Mouse (Mus musculus) urinary bladder, adult 2 months (tissue): Measurements from ENCODE around the gene Slc6a15. TPM values are rescaled to one million over a fixed set of nuclear protein-coding genes. Genes with fewer than 3 reads are reported as not detected.

Experiments used
- DNase-seq: peaks from one replicate; pipeline ENCODE4 v3.0.0; 2022; ENCODE audit warnings: low spot score
- polyA plus RNA-seq: library from polyadenylated mRNA; depleted of rRNA; stranded (reverse); fragments of >200 nt; gene quantifications from 2 replicates; pipeline ENCODE4 v1.2.3, GENCODE M21; 2012; rRNA removed

The Slc6a15 gene
- polyA plus RNA-seq = 1.4 and 1.5 TPM in 2 replicates

DNA sequence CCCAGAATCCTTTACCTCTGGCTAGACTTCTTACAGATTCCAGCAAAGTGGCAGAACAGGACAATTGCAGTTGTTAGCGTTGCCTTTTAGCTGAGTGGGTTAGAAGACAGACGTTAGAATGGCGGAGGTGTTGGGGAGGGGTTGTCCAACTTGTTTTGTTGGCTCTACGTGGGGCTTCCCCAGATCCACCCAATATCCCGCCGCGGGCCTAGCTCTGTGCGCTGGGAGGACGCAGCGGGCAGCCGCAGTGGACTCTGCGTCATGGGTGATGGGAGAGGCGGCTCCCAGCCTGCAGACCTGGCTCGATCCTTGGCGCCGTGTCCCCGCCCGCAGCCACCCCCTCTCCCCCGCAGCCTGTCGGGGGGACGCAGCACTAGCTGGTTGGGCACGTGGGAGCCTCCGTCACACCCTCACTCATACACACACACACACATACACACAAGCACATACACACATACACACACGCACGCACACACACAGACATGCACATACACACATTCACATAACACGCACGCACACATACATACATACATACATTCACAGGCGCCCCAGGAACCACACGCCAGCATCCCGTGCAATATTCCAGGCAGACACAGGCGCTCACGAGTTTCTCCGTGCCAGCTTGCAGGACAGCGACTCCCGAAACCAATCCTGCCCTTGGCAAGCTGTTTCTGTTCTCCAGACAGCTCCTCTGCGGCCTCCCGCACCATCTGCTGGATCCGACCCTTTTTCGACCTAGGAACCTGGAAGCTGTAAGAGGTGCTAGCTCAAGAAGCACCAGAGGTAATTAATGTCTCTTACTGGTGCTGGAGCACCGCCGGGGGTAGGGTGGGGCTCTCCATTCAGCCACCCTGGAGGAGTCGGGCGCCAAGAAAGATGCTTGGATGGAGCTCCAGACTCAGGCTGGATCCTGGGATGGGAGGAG, at the start of gene Slc6a15:
Gene Slc6a15 (plus strand): TSS at position 413 of the 925 bp plus-strand sequence.
- DNase-seq = no peak

DNA sequence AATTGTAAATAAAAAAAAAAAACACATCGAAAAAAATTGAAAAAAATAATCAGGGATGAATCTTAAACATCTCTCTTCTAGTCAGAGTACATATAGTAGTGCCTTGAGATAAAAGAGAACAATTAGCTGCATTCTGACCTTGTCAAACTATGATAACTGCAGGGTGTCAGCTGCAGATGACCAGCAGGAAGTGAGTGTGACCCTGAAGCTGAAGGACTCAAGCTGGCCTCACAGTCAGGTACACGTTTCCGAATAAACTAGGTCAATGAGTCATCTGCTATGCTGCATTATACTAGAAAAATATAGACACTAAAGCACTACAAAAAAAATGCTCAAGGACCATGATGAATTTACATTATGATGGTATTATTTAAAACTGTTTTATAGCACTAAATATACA, 45.6 kb upstream of the Slc6a15 start:
- no peak for DNase-seq

DNA sequence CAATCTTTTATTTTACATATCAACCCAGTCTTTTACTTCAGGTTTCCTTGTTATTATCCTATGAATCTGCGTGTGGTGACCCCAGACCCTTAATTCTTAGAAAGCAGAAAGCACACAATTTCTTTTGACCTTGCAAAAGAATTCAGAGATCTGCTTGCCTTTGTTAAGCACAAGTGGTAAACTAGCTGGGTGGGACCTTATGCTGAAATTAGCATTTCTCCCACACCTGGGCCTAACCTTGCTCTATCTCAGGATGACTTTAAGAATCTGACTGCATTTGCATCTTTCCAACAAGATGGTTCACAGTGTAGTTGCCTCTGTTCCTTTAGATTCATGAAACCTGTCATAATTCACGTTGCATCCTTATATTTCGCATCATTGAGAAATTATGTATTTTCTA, 44.2 kb upstream of the Slc6a15 start:
- DNase-seq = no peak

DNA sequence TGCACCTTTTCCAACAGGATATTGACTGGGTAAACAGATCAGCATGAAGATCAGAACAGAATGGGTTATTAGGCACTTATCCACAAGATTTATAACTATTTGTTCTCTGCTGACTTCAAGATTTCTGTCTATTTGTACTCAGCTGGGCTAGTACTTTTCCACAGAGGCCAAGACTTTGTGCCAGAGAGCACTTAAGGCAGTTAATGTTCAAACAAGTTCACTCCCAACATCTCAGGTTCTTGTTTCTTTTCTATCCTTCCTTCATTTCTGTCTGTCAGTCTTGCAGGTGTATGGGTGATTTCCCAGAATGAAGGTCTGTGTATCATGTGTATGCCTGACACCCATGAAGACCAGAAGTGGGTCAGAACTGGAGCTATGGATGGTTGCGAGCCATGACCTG, 33.3 kb upstream of the Slc6a15 start:
- DNase-seq = no peak

DNA sequence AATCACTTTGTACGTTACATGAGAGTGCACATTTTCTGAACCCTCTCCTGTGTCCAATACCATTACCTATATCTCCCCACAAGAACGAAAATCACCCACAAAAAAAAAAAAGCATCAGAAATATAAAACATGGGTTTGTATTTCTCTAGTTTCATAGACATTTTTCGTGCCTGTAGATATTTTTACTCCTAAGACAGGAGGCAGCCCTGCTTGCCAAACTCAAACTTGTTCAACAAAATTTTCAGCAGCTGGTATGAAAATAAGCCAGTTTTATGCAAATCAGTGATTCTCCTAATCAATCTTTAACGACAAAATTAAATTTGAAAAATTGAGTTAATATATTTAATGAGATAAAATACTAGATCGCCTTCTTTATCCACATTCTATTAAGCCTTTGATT, 27.7 kb upstream of the Slc6a15 start:
- no peak for DNase-seq

DNA sequence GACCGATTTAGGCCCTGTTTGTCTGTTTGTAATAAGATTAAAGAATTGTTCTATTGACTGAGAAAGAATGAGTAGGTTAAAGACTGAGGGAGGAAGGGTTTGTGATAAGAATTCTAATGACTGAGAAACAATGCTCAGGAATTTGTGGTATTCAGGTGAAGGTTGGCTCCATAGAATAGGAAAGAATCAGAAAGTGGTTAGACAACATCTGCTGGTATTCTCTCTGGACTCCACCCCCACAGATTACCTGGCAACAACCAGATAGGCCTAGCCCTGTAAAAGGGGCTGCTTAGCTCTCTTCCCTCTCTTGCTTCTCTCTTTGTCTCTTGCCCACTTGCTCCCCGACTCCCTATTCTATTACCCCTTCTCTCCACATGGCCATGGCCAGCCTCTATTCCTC, 20.8 kb upstream of the Slc6a15 start:
- no peak for DNase-seq

DNA sequence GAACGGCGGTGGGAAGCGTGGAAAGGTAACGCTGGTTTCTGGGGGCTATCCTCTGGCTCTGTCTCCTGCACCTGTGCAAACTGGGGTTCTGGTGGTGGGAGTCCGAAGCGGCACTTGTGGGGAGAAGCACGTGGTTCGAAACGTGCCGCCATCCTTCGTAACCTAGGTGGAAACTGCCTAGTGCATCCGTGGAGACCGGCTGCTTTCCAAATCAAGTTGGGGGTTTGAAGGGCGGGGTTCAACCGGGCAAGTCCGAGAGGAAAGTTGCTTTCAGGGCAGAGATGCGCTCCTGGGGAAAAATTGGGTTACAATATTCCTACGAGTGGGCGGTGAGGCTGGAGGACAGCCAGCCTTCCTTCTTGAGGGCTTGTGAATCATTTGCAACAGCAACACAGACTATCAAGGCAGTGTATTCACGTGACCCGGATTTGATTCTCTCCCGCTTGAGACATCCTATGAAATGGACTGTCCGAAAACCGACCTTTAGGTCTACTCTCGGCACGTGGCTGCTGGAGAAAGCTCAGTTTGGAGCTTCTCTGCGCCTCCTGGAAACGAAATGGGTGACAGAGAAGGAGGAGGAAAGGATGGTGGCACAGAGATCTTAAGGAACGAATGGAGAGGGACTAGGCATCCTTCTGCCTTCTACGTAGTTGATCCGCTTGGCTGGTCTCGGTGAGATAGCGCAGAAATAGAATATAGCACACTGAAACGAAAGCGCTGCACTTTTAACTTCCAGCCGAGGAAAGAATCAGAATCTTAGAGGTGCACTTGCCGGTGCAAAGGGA, 905 bp downstream of the Slc6a15 start:
- no peak for DNase-seq

DNA sequence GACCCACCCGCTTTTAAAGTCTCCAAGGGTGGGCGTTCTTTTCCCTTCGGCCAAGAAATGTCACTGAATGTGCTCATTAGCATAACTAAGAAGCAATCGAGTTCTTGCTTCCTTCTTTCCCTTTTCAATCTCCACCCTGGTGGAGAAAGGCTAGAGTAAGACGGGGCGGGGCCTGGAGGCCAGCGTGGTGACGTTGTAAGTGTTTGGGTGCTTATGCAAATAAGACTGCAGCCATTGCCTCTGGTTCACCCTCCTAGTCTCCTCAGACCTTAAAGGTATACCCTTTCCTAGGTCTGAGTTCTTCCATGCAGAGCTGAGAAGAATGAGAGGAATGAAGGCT, 1.5 kb downstream of the Slc6a15 start:
- no peak for DNase-seq

DNA sequence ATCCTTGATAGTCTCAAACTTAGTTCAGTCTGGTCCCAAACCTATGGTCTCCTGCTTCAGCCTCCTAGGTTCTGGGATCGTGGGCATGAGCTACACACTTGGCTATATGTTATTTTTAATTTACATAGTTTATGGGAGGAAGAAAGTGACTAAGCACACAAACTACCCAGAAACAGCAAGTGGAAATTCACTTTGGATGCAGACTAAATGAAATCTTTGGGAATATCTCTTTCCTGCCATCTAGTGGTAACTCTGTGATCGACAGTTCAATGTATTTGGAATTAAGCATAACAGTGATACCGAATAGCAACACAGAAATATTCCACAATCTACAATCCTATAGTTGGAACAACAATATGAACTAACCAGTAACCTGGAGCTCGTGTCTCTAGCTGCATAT, 34.6 kb downstream of the Slc6a15 start:
- DNase-seq = no peak

DNA sequence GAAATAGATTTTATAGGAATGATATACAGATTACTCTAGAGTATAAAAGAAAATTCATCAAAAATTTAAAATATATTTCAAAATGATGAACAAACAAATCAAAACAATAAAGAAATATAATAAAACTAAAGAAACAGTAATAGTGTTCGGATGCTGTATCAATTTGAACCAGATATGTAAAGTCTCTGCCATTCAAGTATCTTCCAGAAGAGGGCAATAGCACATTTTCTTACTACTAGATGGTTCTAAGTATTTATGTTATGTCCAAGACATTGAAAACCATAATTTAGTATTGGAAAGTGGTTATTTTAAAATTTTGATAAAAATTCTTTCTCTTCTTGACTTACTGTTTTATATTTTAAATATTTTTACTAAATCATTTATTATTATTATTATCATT, 60.1 kb downstream of the Slc6a15 start:
- no peak for DNase-seq

DNA sequence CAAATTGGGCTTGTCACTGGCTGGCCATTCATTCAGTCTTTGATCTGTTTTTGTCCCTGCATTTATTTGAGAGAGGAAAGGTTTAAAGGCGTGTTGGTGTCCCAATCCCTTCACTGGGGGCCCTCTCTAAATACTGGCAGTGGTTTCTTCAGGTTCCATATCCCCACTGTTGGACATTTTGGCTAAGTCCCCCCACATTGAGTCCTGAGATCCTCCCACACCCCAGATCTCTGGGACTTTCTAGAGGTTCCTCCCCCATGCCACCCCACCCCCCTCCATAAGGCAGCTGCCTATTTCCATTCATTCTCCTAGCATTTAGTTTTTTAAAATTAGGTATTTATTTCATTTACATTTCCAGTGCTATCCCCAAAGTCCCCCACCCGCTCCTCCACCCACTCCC, 75.0 kb downstream of the Slc6a15 start:
- DNase-seq = no peak

DNA sequence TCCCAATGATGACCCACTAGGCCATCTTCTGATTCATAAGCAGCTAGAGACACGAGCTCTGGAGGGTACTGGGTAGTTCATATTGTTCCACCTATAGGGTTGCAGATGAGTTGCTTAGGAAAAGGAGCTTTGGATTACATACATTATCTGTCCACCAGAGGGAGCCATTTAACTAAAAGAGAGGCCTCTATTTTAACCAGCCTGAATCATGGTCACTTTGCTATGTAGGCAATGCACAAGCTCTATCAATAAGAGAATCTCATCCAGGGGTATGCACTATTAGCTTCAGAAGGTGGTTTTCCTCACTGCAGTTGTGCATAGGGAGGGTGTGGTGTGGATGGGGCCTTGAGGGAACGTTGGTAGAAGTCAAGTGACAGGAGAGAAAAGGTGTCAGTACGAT, 75.5 kb downstream of the Slc6a15 start:
- no peak for DNase-seq

DNA sequence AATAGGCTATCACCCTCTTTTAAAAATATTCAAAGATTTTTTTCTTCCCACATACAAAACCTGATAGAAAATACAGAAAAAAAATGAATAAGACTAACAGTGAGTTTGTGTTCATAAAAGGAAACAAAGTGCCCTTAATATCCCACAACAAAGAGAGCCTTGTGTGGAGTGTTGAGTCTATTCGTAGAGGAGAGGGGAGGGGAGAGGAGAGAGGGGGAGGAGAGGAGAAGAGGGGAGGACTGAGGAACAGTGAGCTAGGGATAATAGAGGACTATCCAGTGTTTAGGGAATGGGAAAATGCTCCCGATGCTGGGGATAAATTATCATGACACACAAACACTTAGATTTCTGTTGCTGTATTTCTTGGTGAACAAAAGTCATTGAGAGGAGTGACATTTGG, 80.8 kb downstream of the Slc6a15 start:
- no peak for DNase-seq

DNA sequence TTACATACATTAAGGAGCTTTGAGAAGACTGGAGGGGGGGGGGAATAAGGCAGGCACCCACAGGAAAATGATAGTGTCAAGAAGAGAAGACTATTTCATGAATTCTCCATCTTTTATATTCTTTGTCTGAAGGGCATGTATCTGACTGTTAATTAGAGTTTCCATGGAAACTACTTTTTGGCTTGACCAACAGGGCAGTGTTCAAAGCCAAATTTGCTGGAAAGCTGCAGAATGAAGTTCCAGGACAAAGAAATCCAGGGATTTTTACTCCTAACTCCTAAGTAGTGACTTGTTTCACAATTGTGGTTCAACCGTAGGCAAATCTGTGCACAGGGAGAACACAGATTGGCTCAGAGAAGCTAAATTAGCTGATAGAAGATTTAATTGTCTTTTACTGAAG, 90.3 kb downstream of the Slc6a15 start:
- DNase-seq = no peak

Other genes starting within 250 kb of the Slc6a15 start
- gene Lrriq1, start 131.5 kb upstream of the Slc6a15 start, polyA plus RNA-seq = 0.11 and 0.29 TPM in 2 replicates